Mouse (Mus musculus) heart, adult 2 months (tissue): ENCODE measurements around the gene Mfsd4b4.

Source experiments
- CTCF ChIP-seq: fragments of 200-600 bp; IDR thresholded peaks from 2 replicates; pipeline ENCODE4 v1.8.1; 2022; ENCODE audit warnings: antibody characterized with exemption, mild to moderate bottlenecking, moderate library complexity
- EP300 ChIP-seq: fragments of 200-500 bp; IDR thresholded peaks from 2 replicates; pipeline ENCODE4 v1.6.1; 2011; ENCODE audit warnings: low read depth, low read length, control low read depth; ENCODE audit not compliant: insufficient read depth
- POLR2A ChIP-seq: fragments of 200-500 bp; IDR thresholded peaks from 2 replicates; pipeline ENCODE4 v1.6.1; 2011; ENCODE audit warnings: mild to moderate bottlenecking, low read depth, low read length, control low read depth; ENCODE audit not compliant: insufficient read depth

- no peak for TF ChIP-seq CTCF
- no peak for TF ChIP-seq EP300
- no peak for TF ChIP-seq POLR2A
Measured at GRCm38 (mm10) chr10:39893702-39894697, 5.0 kb downstream of the Mfsd4b4 start.
